Mouse (Mus musculus) limb, embryonic 14.5 days (tissue): ENCODE results near the gene BC016579. TPM values are rescaled to one million over a fixed set of nuclear protein-coding genes. Genes with fewer than 3 reads are reported as not detected.

Experiments used
- ATAC-seq: fragments of 200-750 bp; cut with Nextera tagmentation; 2 replicates; pipeline ENCODE4 v1.8.0; 2017; ENCODE audit warnings: low read depth, moderate number of reproducible peaks, moderate TSS enrichment; ENCODE audit not compliant: low FRiP score
- DNase-seq: peaks from one replicate; pipeline ENCODE4 v3.0.0-alpha.2; 2015; ENCODE audit warnings: low spot score
- H3K27ac ChIP-seq: fragments of 300-500 bp; sonication (generic); replicated peaks from 2 replicates; pipeline ENCODE4 v1.5.1; 2014; ENCODE audit warnings: low read depth, mild to moderate bottlenecking, low read length, moderate library complexity, mixed read lengths
- H3K27me3 ChIP-seq: fragments of 300-500 bp; sonication (generic); 2 replicates; pipeline ENCODE4 v1.6.1; 2014; ENCODE audit warnings: low read length, mixed read lengths; ENCODE audit not compliant: control insufficient read depth, insufficient read depth
- H3K36me3 ChIP-seq: fragments of 300-500 bp; sonication (generic); 2 replicates; pipeline ENCODE4 v1.6.1; 2014; ENCODE audit warnings: mild to moderate bottlenecking, low read length, moderate library complexity, mixed read lengths; ENCODE audit not compliant: control insufficient read depth, insufficient read depth
- H3K4me1 ChIP-seq: fragments of 300-500 bp; sonication (generic); 2 replicates; pipeline ENCODE4 v1.6.1; 2014; ENCODE audit warnings: antibody characterized with exemption, low read length, mixed read lengths; ENCODE audit not compliant: control insufficient read depth, insufficient read depth
- H3K4me2 ChIP-seq: fragments of 300-500 bp; sonication (generic); replicated peaks from 2 replicates; pipeline ENCODE4 v1.6.1; 2014; ENCODE audit warnings: low read depth, mild to moderate bottlenecking, low read length, moderate library complexity; ENCODE audit not compliant: severe bottlenecking
- H3K4me3 ChIP-seq: fragments of 300-500 bp; sonication (generic); replicated peaks from 2 replicates; pipeline ENCODE4 v1.5.1; 2014; ENCODE audit warnings: low read length
- H3K9ac ChIP-seq: fragments of 300-500 bp; sonication (generic); 2 replicates; pipeline ENCODE4 v1.6.1; 2014; ENCODE audit warnings: mild to moderate bottlenecking, low read depth, low read length, moderate library complexity; ENCODE audit not compliant: severe bottlenecking
- H3K9me3 ChIP-seq: fragments of 300-500 bp; sonication (generic); 2 replicates; pipeline ENCODE4 v1.6.1; 2016; ENCODE audit warnings: low read length; ENCODE audit not compliant: control insufficient read depth
- POLR2A ChIP-seq: fragments of 200-500 bp; IDR thresholded peaks from 2 replicates; pipeline ENCODE4 v1.8.0; 2012; ENCODE audit warnings: inconsistent platforms, mild to moderate bottlenecking, moderate library complexity, borderline replicate concordance; ENCODE audit not compliant: insufficient read depth, insufficient read length; ENCODE audit errors: extremely low read depth
- WGBS: fragments of 180-500 bp; shearing (Covaris S2); extraction: QIAGEN DNeasy Blood & Tissue Kit; methylation state at CpG from one replicate; pipeline ENCODE4 v1.1.7; 2014; 5-methylcytosine and 5-hydroxymethylcytosine counted together
- polyA plus RNA-seq, 2 experiments: library from polyadenylated mRNA; depleted of rRNA in 1 of 2; stranded (reverse) in 1 of 2; unstranded in 1 of 2; fragments of >200 nt; fragmentation: Nextera tagmentation in 1 of 2; extraction: Ambion mirVana in 1 of 2; gene quantifications; 2 replicates each; pipeline versions ENCODE4 v1.2.1 to v1.2.3; 2012 to 2014

Gene BC016579
- 0.09 and 0.14 TPM in 2 replicates for polyA plus RNA-seq (2012; rRNA removed)
- polyA plus RNA-seq (2014; fragmentation: Nextera tagmentation; extraction: Ambion mirVana): 0.08 TPM in 1 of 2 replicates, not detected in the other

DNA sequence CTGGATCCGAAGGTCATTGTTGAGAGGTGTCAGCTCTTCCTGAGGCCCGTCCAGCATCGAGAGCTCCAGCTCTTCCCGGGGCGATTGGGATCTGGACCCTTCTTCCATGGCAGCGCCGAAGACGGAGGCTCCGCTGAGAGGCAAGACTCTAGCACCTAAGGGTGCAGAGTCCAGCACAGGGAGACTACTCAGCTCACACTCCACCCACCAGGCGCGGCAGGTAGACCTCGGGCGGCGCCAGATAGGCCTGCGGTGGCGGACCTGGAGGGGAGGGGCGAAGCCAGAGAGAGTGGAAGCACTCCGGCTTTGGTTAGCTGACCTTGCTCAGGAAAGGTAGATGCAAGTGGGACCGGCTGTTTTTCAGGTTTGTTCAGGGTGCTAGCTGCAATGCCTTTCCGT is at the start of gene BC016579:
Gene BC016579 (minus strand): TSS at position 135 of the 399 bp plus-strand sequence.
- H3K27ac ChIP-seq: no peak within 1 kb of the TSS
- H3K9ac ChIP-seq: peak within 1 kb of the TSS; percentile 38; the same call in 1 of the 2 replicates
- TF ChIP-seq POLR2A: no peak
- peaks cover 3% of the 10 kb centered on the region; the same call in 1 of the 2 replicates for H3K4me1 ChIP-seq
- peak within 1 kb of the TSS; percentile 57 for H3K4me2 ChIP-seq
- WGBS: under 1% methylated on average over 20 of the region's 20 CpGs
- DNase-seq (no peak), ATAC-seq (no peak)
- no peaks in the 10 kb centered on the region for H3K9me3 ChIP-seq
- H3K27me3 ChIP-seq: peaks cover 8% of the 10 kb centered on the region; the same call in 1 of the 2 replicates
- peak within 1 kb of the TSS; percentile 34 for H3K4me3 ChIP-seq
- no peaks in the 10 kb centered on the region for H3K36me3 ChIP-seq

DNA sequence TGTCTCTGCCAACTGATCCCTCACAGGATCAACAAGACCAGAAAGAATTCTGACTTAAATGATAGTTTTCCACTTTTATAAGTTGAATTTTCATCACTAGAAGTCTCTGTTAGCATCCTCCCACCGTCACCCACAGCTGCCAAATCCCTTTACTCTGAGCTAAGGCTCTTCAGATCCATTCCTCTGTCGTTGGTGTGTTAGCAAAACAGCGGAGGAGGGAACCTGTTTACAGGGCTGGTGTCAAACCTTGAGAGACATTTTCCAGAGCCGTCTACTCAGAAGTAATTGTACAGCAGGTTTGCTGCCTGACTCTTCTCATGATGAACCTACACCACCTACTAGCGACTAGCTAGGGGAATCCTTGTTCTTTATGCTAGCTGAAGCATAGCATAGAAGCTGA is 45.4 kb upstream of the BC016579 start:
- no peaks in the 10 kb centered on the region for H3K4me1 ChIP-seq
- DNase-seq: no peak
- no peaks in the 10 kb centered on the region for H3K27me3 ChIP-seq
- no peak overlapping the region for H3K9ac ChIP-seq
- H3K36me3 ChIP-seq: no peaks in the 10 kb centered on the region
- 63% methylated on average over 5 of the region's 5 CpGs for WGBS
- H3K9me3 ChIP-seq: no peaks in the 10 kb centered on the region
- TF ChIP-seq POLR2A: no peak
- no peak overlapping the region for H3K4me3 ChIP-seq
- no peak overlapping the region for H3K27ac ChIP-seq
- H3K4me2 ChIP-seq: no peak overlapping the region
- ATAC-seq: no peak

DNA sequence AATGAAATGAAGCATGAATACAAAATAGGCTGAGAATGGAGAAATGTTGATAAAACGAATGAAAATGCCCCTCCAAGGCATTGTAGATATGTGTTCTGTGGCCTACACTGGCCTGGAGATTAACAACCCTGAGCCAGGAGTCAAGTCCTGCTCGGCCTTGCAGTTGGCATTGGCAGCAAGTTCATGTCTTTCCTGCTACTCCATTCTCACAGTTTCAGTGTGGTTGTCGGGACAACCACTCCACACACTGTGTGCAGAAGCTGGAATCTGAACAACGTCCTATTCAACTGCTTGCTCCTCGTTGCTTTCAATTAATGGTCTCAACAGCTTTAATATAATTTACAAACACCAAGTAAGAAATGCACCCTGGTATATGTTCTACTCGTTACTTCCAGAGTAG is 44.1 kb upstream of the BC016579 start:
- DNase-seq (no peak), ATAC-seq (no peak)
- Histone ChIP-seq H3K9ac (no peak overlapping the region), H3K4me3 (no peak overlapping the region), H3K27ac (no peak overlapping the region), H3K27me3 (no peaks in the 10 kb centered on the region), H3K36me3 (no peaks in the 10 kb centered on the region), H3K4me1 (no peaks in the 10 kb centered on the region), H3K4me2 (no peak overlapping the region), H3K9me3 (no peaks in the 10 kb centered on the region)
- TF ChIP-seq POLR2A: no peak
- WGBS: 78% methylated on average over 6 of the region's 6 CpGs

DNA sequence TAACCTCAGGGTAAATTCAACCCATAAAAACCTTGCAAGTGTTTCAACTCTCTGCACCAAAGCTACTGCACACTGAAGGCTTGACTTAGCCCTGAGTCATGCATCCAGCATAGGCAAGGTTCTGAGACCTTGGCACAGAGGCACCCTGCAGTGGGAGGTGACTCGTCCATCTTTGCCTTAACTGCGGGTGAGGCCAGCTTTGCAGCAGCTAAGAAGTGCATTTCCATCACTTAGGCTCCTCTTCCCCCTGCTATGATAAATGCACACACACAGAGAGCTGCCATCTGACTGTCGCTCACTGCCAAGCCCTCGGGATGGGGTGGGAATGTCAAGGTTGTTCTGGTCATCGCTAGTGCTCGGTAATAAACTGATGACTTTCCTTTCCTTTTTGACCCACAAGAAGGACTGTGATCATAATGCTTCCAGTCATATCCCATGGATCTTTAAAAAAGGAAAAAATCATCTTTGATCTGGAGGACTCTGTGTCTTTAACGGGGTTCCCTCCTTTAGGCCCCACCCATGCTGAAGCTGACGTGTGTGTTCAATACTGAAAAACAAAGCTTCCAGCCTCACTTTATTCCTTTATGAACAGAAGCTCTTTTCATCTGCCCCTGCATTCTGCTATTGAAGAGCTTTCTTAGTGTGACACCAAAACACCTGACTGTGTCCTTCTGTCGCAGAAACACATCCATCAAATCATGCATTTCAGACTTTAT is 41.7 kb upstream of the BC016579 start:
- no peak for ATAC-seq
- H3K9me3 ChIP-seq: no peaks in the 10 kb centered on the region
- H3K27me3 ChIP-seq: no peaks in the 10 kb centered on the region
- DNase-seq: no peak
- H3K4me1 ChIP-seq: no peaks in the 10 kb centered on the region
- H3K36me3 ChIP-seq: no peaks in the 10 kb centered on the region
- H3K4me3 ChIP-seq: no peak overlapping the region
- no peak overlapping the region for H3K9ac ChIP-seq
- H3K4me2 ChIP-seq: no peak overlapping the region
- WGBS: 77% methylated on average over 9 of the region's 9 CpGs
- TF ChIP-seq POLR2A: no peak
- no peak overlapping the region for H3K27ac ChIP-seq

DNA sequence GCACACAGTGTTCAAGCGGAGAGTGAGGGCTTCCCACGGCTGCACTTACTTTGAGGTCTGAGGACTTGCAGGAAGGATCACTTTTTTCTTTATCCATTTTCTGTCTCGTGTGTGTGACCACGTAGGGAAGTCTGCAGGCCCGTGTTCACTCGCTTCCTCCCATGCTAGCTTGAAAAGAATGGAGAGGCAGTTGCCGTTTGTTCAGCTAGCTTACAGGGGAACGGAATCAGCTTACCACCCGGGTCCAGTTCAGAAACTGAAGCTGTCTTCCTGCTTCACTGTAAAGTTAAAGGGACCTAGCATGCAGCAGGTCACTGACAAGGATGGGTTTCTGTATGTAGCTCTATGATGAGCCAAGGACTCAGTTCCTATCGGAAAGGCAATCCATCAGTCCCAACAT is 39.7 kb upstream of the BC016579 start, which contains the start of gene Tmprss7:
Gene Tmprss7 (minus strand): TSS at position 101 of the 400 bp plus-strand sequence.
- 71% methylated on average over 10 of the region's 10 CpGs for WGBS
- H3K9ac ChIP-seq: no peak within 1 kb of the TSS
- H3K36me3 ChIP-seq: no peaks in the 10 kb centered on the region
- H3K4me3 ChIP-seq: no peak within 1 kb of the TSS
- no peak for TF ChIP-seq POLR2A
- H3K27me3 ChIP-seq: no peaks in the 10 kb centered on the region
- ATAC-seq: no peak
- no peaks in the 10 kb centered on the region for H3K9me3 ChIP-seq
- no peaks in the 10 kb centered on the region for H3K4me1 ChIP-seq
- no peak for DNase-seq
- H3K4me2 ChIP-seq: no peak within 1 kb of the TSS
- H3K27ac ChIP-seq: no peak within 1 kb of the TSS
